Mouse (Mus musculus) thymus, postnatal 25 days (tissue): Measurements from ENCODE around the gene Pccb.
A peak's percentile ranks its signal among the peaks of the same experiment; 100 is the strongest.

Source experiments
- DNase-seq: peaks from one replicate; pipeline ENCODE4 v3.0.0; 2022

Pccb gene

DNA sequence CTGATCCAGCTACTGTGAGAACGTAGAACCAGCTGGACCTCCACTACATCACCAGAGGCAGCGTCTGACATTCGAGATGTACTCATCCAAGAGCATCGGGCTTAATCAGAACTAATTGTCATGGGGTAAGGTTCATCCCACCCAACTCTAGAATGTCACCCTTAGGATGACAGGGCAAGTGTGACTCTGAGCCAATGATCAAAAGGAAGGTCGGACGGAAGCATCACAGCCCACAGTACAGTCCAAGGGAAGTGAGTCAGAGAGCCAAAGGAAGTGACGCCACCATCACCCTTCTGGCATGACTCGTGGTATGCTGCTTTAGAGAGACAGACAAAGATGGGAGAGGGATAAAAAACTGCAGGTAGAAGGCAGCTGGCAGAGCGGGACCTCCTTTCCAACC is 7.6 kb upstream of the Pccb start:
- DNase-seq, result no peak

- DNase-seq, result no peak
Observed at GRCm38 (mm10) chr9:101041508-101041907, 6.8 kb upstream of the Pccb start.

DNA sequence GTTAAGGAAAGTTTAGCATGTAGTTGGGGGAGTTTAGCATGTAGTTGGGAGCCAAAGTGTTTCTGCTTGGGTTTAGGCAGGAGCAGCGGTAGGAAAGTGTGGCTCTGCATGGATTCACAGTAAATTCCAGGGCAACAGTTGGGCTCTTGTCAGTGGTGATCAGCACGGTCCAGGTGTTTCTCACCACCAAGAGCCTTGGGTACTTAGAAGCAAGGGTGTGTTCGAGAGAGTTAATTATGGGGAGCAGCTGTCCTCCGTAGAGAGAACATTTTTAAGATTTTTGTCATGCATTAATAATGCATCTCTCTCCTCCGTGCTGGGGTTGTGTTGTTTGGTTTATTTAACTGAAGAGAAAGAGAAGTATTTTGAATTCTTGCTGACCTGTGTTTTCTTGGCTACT is 3.9 kb upstream of the Pccb start:
- DNase-seq, result no peak

GRCm38 (mm10) chr9:101037396-101037795 is 2.7 kb upstream of the Pccb start:
- no peak for DNase-seq

GRCm38 (mm10) chr9:101036876-101037275 is 2.2 kb upstream of the Pccb start:
- DNase-seq, result no peak

GRCm38 (mm10) chr9:101035836-101036596 is 1.3 kb upstream of the Pccb start:
- DNase-seq, result no peak

GRCm38 (mm10) chr9:101033761-101034447 is 794 bp downstream of the Pccb start:
- peak; percentile 8 for DNase-seq

GRCm38 (mm10) chr9:101018768-101019167 is 15.9 kb downstream of the Pccb start:
- DNase-seq, result no peak

DNA sequence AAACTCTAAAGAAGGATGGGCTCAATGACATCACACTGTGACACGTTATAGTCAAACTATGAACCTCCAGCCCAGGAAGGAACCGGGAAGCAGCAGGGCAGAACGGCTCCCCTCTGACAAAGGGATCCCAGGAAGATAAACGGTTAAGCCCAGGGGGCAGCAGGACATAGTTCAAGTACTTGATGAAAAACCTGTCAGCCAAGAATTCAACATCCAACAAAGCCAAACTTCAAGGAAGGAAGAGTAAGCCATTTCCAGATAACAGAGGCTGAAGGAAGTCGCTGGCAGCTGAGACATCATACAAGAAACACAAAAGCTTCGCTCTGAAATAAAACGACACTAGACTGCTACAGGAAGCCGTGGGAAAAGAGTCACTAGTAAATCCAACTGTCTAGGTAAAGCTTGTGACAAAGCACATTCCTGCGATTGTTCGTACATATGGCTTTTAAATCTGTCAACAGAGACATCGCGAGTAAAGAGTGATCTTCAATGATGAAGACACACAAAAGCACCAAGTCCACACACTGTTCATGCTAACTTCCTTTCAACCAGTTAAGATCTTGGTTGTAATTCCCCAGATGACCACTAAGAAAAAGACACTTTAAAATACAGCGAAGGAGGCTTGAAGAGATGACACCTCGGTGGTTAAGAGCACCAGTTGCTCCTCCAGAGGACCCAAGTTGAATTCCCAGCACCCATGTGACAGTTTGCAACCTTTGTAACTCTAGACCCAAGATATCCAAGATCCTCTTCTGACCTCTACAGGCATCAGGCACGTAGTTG is 16.8 kb downstream of the Pccb start:
- DNase-seq, result no peak

DNA sequence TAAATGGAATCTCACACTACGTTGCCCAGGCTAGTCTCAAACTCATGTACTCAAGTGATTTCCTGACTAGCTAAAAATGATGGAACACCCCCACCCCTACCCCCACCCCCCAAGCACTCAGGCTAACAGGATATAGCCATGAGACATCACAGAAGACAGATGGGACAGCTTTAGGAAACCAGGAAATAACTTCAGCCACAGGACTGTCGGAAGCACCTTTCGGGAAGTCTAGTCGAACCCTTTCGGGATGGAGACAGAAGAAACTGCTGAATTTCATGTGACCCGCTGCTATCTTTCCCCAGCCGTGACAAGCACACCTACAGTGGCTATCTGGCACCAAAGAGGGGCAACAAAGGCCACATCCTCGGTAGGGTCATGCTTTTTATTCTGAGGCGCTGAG is 19.4 kb downstream of the Pccb start:
- DNase-seq, result no peak

DNA sequence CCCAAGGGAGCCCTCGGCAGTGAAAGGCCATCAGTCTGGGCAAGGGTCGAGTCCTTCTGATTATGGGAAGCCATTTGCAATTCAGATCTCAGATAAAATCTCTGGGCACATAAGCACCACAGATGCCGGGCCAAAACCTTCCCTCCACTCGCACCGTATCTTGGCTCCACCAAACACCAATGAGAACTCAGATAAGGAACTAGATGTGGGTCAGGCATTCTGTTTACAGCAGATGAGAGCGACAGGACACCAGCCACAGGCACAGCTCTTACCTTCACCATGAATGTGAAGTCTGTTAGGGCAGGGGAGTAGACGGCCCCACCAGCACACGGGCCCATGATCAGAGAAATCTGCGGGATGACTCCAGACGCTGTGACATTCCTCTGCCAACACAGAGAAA is 22.3 kb downstream of the Pccb start:
- no peak for DNase-seq

GRCm38 (mm10) chr9:101005866-101006265 is 28.8 kb downstream of the Pccb start:
- no peak for DNase-seq

DNA sequence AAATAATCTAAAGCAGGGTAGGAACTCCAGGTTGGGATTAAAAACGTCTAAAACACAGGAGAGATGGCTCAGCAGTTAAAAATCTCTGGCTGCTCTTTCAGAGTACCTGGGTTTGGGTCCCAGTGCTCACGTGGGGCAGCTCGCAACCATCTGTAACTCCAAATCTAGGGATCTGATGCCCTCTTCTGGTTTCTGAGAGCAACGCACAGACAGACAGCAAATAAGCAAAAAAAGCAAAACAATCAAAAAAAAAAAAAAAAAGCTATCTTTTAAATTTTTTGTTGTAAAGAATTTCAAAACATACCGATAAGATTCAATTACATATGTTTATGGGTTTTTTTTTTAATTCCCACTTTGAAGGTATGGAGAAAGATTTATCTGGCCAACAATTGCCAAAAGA is 31.4 kb downstream of the Pccb start:
- no peak for DNase-seq

DNA sequence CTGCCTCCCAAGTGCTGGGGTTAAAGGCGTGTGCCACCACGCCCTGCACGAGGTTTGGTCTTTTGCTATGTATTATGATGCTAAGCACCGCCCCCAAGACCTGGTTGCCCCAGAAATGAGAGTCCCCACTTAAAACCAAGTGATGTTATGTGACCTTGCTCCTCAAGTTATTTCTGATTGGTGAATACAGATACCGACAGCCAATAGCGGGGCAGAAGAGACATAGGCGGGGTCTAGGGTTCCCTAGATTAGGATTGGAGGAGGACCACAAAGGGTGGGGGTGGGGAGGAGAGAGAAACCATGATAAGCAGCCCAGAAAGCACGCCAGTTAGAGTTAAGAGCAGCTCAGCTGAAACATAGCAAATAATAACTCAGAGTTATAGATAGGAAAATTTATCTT is 31.9 kb downstream of the Pccb start:
- DNase-seq, result no peak

- peak; percentile 47 for DNase-seq
Observed at GRCm38 (mm10) chr9:101002053-101002452, 32.6 kb downstream of the Pccb start.

GRCm38 (mm10) chr9:100997138-100997537 is 37.6 kb downstream of the Pccb start:
- DNase-seq, result no peak

DNA sequence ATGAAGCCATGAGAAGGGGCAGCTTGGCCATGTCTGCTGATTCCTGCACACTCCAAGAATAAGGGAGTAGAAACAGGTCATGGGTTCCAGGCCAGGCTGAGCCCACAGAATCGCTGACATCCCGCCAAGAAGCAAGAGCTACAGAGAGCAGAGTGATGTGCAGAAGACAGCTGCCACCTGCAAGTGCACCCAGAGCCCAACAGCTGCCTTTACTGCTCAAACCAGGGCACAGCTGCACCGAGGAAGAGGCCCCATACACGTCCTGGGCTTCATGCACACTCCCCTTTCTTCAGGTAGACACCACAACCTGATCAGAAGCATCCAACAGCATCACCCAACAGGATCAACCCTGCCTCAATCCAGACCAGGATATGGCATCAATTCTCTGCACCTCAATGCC is 40.8 kb downstream of the Pccb start:
- peak; percentile 18 for DNase-seq

DNA sequence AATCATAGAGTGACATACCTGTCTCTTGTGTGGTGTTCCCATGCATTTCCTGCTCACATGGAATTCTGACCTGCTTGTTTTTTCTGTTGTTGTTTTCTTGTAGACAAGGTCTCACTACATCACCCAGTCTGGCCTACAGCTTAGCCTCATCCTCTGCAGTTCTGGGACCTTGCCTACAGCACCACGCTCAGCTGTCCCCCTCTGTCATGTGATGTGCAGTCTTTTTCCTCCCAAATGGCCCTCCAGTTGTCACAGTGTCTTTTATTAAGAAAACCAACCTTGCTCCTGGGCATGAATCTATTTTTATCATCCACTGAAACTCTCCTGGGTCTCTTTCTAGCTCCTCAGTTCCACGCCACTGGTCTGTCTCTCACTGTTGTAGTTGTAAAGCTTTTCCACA is 42.5 kb downstream of the Pccb start:
- DNase-seq, result no peak

DNA sequence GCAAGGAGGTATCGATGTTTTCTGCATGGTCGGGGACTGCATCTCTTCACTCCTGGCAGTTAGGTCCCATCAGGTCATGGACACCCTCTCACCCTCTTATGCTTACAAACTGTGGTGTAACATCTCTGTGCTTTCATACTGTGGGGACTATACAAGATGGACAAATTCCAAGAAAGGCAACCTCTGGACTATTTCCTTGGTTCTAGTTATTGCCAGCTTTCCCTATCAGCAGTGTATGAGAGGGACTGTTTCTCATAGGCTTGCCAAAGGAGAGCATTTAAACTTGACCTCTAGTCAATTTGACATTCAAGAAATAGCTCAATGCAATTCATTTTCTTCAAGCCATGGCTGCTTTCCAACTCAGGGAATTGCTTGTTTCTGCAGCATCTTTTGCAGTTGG is 43.4 kb downstream of the Pccb start:
- DNase-seq, result no peak

- DNase-seq, result no peak
Observed at GRCm38 (mm10) chr9:100990609-100991008, 44.1 kb downstream of the Pccb start.

DNA sequence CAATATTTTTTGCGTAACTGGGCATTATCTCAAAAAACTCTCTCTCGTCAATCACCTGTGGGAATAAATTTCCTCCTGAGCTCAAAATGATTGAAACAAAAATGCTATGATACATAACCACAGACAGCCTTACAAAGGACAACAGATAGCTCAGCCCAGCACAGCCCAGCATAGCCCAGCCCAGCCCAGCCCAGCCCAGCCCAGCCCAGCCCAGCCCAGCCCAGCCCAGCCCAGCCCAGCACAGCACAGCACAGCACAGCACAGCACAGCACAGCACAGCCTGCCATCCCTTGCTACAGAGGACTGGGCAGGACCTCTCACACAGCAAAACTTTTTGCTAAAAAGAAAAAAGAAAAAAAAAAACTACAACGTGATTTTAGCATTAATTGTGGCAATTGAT is 46.8 kb downstream of the Pccb start:
- no peak for DNase-seq

DNA sequence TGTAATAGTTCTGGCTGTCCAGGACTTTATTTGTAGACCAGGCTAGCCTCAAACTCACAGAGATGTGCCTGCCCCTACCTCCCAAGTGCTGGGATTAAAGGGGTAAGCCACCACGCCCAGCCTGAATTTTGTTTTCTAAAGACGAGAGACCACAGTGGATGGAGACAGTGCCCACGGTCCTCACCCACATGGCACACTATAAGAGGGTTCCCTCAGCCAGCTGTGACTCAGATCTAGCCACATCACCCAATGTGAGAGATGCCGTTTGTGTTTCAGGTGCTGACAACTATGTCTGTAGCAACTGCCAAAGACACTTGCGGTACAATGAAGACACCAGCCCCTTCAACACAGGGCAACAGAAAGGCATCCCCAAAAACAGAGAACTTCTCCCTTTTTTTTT is 47.7 kb downstream of the Pccb start:
- DNase-seq, result no peak

DNA sequence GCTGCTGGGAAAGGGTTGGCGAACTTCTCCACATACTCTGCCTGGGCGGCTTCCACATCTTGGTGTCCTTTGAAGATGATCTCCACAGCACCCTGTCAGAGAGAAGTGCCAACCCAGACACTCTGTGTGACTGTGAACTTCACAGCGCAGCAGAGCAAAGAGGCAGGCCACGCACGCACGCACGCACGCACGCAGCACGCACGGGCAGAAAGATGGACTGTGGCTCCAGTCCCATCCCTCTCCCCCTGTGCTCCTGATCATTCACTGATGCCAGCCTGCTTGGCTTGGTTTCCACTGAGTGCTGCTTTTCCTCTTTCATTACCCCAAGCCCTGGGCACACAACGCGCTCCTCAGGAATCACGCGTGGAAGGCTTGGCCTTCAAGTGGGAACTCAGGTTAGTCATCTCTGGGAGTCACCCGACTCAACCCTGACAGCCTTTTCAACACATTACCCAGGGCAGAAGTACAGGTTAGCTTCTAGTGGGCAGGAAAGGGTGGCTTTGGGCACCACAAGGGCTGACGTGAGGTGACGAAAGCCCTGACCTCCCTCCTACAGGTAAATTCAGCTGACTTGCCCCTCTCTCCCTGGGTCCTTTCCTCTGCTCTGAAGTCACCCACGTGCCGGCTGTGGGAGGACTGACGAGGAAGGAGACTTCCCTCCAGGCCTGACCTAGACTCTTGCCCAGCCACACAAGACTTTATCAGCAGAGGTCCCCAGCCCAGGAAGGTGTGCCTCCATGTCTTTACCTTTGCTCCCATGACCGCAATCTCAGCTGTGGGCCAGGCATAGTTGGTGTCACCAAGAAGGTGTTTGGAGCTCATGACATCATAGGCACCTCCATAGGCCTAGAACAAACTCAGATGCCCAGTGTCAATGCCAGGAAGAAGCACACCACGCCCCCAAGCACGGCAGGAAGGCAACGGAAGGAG is 50.1 kb downstream of the Pccb start:
- no peak for DNase-seq
